Mouse (Mus musculus) kidney, embryonic 16.5 days (tissue): ENCODE measurements around the gene Rnf19b. TPM values are rescaled to one million over a fixed set of nuclear protein-coding genes. Genes with fewer than 3 reads are reported as not detected.

ENCODE experiments used
- ATAC-seq: fragments of 200-750 bp; cut with Nextera tagmentation; 2 replicates; pipeline ENCODE4 v1.8.0; 2017; ENCODE audit warnings: moderate TSS enrichment; ENCODE audit not compliant: low FRiP score, low TSS enrichment
- H3K27ac ChIP-seq: fragments of 300-500 bp; sonication (generic); 2 replicates; pipeline ENCODE4 v1.5.1; 2014; ENCODE audit warnings: low read length
- H3K27me3 ChIP-seq: fragments of 300-500 bp; sonication (generic); 2 replicates; pipeline ENCODE4 v1.6.1; 2014; ENCODE audit warnings: low read length, control low read depth, mixed read lengths; ENCODE audit not compliant: insufficient read depth
- H3K36me3 ChIP-seq: fragments of 300-500 bp; sonication (generic); 2 replicates; pipeline ENCODE4 v1.6.1; 2014; ENCODE audit warnings: low read length, control low read depth, mixed read lengths; ENCODE audit not compliant: insufficient read depth
- H3K4me1 ChIP-seq: fragments of 300-500 bp; sonication (generic); 2 replicates; pipeline ENCODE4 v1.6.1; 2014; ENCODE audit warnings: low read length, control low read depth, mixed read lengths; ENCODE audit not compliant: insufficient read depth
- H3K4me2 ChIP-seq: fragments of 300-500 bp; sonication (generic); replicated peaks from 2 replicates; pipeline ENCODE4 v1.6.1; 2014; ENCODE audit warnings: low read depth, low read length
- H3K4me3 ChIP-seq: fragments of 300-500 bp; sonication (generic); 2 replicates; pipeline ENCODE4 v1.5.1; 2014; ENCODE audit warnings: mild to moderate bottlenecking, low read length
- H3K9ac ChIP-seq: fragments of 300-500 bp; sonication (generic); replicated peaks from 2 replicates; pipeline ENCODE4 v1.6.1; 2014; ENCODE audit warnings: low read length
- H3K9me3 ChIP-seq: fragments of 300-500 bp; sonication (generic); 2 replicates; pipeline ENCODE4 v1.6.1; 2016; ENCODE audit warnings: low read length, control low read depth
- whole genome bisulfite sequencing: fragments of 180-500 bp; shearing (Covaris S2); extraction: QIAGEN DNeasy Blood & Tissue Kit; methylation state at CpG from one replicate; pipeline ENCODE4 v1.1.7; 2014; 5-methylcytosine and 5-hydroxymethylcytosine counted together
- polyA plus RNA-seq: library from polyadenylated mRNA; unstranded; fragments of >200 nt; fragmentation: Nextera tagmentation; extraction: Ambion mirVana; gene quantifications from 2 replicates; pipeline ENCODE4 v1.2.1, GENCODE M21; 2015

Rnf19b gene
- polyA plus RNA-seq, 1 experiment from 2014 or later = 6.4 TPM

DNA sequence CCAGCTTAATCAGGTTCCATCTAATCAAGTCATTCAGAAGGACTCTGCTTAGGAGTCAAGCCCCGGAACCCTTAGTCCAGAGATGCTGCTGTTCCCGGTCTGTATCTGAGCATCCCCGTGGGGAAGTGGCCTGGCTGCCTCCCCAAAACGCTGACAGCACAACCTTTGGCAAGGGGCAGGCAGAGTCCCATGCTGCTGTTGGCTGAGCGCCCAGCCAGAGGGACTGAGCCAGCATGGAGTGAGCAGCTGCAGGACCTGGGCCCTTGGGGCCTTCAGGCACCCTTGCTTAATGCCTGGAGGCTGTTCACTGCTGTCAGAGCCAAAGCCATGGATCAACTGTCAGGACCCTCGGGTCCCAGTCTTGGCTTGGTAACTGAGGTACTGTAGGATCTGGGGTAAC, 37.6 kb upstream of the Rnf19b start:
- peak; percentile 53; the same call in 1 of the 2 replicates for ATAC-seq
- WGBS = 53% methylated on average over 6 of the region's 6 CpGs
- H3K9me3 ChIP-seq = no peaks in the 10 kb centered on the region

DNA sequence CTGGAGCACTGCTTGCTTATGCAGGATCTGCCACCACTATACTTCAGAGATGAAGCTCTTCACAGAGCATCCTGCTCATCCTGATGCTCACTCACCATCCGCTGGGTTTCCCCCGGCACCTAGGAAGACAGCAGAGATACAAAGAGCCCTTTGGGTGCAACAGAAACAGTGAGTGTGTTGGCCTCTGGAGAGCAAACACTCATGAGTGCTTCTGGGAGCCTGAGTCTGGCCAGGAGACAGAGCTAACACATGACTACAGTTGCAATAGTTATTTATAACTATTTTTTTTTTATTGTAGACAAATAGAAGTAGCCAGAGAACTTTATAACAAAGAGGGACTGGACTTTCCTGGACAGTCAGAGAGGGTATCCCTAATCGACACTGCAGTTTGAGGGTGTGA, 36.6 kb upstream of the Rnf19b start:
- Histone ChIP-seq H3K4me3 (no peak overlapping the region), H3K27me3 (no peaks in the 10 kb centered on the region), H3K4me2 (no peak overlapping the region), H3K4me1 (peaks cover 6% of the 10 kb centered on the region; the same call in 1 of the 2 replicates), H3K27ac (no peak overlapping the region), H3K9me3 (no peaks in the 10 kb centered on the region), H3K9ac (no peak overlapping the region), H3K36me3 (no peaks in the 10 kb centered on the region)
- WGBS = 87% methylated on average over 3 of the region's 3 CpGs
- ATAC-seq = no peak

More for the DNA sequence above, 37.6 kb upstream of the Rnf19b start:
- Histone ChIP-seq H3K36me3 (no peaks in the 10 kb centered on the region), H3K27me3 (no peaks in the 10 kb centered on the region), H3K9ac (no peak overlapping the region), H3K27ac (no peak overlapping the region), H3K4me2 (no peak overlapping the region), H3K4me3 (no peak overlapping the region), H3K4me1 (peaks cover 16% of the 10 kb centered on the region; the same call in 1 of the 2 replicates)

GRCm38 (mm10) chr4:129021886-129022285, 36.2 kb upstream of the Rnf19b start:
- Histone ChIP-seq H3K36me3 (no peaks in the 10 kb centered on the region), H3K9me3 (no peaks in the 10 kb centered on the region), H3K27me3 (no peaks in the 10 kb centered on the region), H3K4me1 (peaks cover 6% of the 10 kb centered on the region; the same call in 1 of the 2 replicates), H3K4me3 (no peak overlapping the region), H3K27ac (no peak overlapping the region), H3K9ac (no peak overlapping the region), H3K4me2 (no peak overlapping the region)
- no peak for ATAC-seq
- WGBS = 83% methylated on average over 4 of the region's 4 CpGs

DNA sequence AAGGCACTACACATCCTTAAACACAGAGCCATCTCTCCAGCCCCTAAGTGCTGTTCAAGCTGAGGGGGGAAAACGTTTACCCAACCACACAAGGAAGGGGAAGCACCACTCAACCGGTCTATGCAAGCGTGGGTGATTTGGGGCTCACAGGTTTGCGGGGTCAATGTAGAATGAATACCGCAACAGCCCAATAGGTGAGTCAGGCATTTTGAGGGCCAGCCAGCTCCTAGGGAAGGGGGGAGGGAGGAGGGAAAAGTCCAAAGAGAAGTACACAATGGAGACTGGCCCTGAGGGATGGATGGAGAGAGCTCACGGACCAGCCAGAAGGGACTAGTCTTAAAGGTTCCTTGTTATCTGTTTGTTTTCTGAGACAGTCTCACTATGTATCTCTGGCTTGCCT, 34.2 kb upstream of the Rnf19b start:
- H3K27me3 ChIP-seq = no peaks in the 10 kb centered on the region
- WGBS = 83% methylated on average over 6 of the region's 6 CpGs
- H3K4me2 ChIP-seq = no peak overlapping the region
- no peak overlapping the region for H3K9ac ChIP-seq
- ATAC-seq = no peak
- peaks cover 6% of the 10 kb centered on the region; the same call in 1 of the 2 replicates for H3K4me1 ChIP-seq
- H3K27ac ChIP-seq = no peak overlapping the region
- no peak overlapping the region for H3K4me3 ChIP-seq
- H3K36me3 ChIP-seq = no peaks in the 10 kb centered on the region
- H3K9me3 ChIP-seq = no peaks in the 10 kb centered on the region

DNA sequence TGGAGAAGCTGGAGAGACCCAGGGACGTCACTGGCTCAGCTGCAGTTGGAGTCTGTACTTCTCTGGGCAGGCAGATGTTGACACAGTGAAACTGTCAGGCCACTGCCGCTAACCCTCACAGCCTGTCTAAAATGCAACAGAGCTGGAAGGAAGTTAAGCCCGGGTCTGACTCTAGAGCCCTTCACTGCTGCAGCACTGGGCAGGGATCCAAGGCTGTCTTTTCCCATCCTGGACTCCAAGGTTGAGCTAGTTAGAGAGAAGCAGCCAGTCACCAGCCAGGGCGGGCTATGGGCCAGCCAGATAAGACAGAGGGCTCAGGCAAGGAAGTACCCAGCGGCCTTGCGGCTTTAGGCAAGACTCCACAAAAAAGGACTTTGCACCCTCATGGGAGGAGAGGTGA, 33.3 kb upstream of the Rnf19b start:
- Histone ChIP-seq H3K27ac (0 out of 2 replicates have a peak overlapping the region, but pooled peaks have one; percentile 10), H3K9me3 (no peaks in the 10 kb centered on the region), H3K27me3 (no peaks in the 10 kb centered on the region), H3K4me3 (no peak overlapping the region), H3K9ac (no peak overlapping the region), H3K4me1 (peaks cover 6% of the 10 kb centered on the region; the same call in 1 of the 2 replicates), H3K36me3 (no peaks in the 10 kb centered on the region), H3K4me2 (no peak overlapping the region)
- WGBS = 47% methylated on average over 6 of the region's 6 CpGs
- peak; percentile 77 for ATAC-seq

GRCm38 (mm10) chr4:129025707-129026106, 32.4 kb upstream of the Rnf19b start:
- H3K9me3 ChIP-seq = no peaks in the 10 kb centered on the region
- no peaks in the 10 kb centered on the region for H3K27me3 ChIP-seq
- WGBS = 87% methylated on average over 3 of the region's 3 CpGs
- no peak overlapping the region for H3K4me2 ChIP-seq
- no peak for ATAC-seq
- no peak overlapping the region for H3K9ac ChIP-seq
- no peak overlapping the region for H3K4me3 ChIP-seq
- H3K27ac ChIP-seq = no peak overlapping the region
- no peaks in the 10 kb centered on the region for H3K36me3 ChIP-seq
- no peaks in the 10 kb centered on the region; the same call in 1 of the 2 replicates for H3K4me1 ChIP-seq

GRCm38 (mm10) chr4:129030746-129031145, 27.3 kb upstream of the Rnf19b start:
- Histone ChIP-seq H3K9me3 (no peaks in the 10 kb centered on the region), H3K9ac (no peak overlapping the region), H3K4me2 (no peak overlapping the region), H3K27me3 (no peaks in the 10 kb centered on the region), H3K4me3 (no peak overlapping the region), H3K36me3 (no peaks in the 10 kb centered on the region), H3K27ac (no peak overlapping the region), H3K4me1 (peaks cover 26% of the 10 kb centered on the region)
- WGBS = 81% methylated on average over 4 of the region's 4 CpGs
- no peak for ATAC-seq

DNA sequence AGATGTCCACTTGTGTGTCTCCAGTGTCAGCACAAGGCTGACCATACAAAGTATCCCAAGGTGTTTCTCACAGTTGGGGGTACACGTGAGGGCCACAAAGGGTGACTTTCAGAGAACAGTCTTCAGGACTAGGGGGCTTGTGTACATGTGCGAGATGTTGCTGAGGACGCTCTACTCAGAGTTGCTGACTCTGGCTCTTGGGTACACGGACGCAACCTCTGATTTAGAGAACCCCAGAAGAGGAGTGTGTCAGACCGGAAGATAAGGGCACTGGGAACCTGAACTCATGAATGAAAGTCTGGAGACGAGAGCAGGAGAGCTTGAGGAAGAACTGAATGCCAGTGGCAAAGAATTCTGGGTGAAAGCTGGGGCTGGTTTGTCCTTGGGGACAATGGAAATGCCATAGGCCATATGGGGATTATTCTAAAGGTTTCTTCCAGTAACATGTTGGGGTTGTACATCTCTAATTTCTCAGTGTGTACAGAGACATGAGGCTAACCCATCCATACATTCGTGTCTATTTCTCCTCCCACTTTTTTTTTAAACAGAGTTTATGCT, 26.6 kb upstream of the Rnf19b start:
- Histone ChIP-seq H3K4me2 (no peak overlapping the region), H3K27me3 (no peaks in the 10 kb centered on the region), H3K4me3 (no peak overlapping the region), H3K4me1 (peaks cover 26% of the 10 kb centered on the region), H3K9me3 (no peaks in the 10 kb centered on the region), H3K36me3 (no peaks in the 10 kb centered on the region), H3K9ac (no peak overlapping the region), H3K27ac (no peak overlapping the region)
- WGBS = 84% methylated on average over 8 of the region's 8 CpGs
- no peak for ATAC-seq

GRCm38 (mm10) chr4:129032133-129032962, 25.7 kb upstream of the Rnf19b start:
- Histone ChIP-seq H3K27ac (peak overlapping the region; percentile 31), H3K4me1 (peaks cover 26% of the 10 kb centered on the region), H3K4me2 (no peak overlapping the region), H3K4me3 (no peak overlapping the region), H3K27me3 (no peaks in the 10 kb centered on the region), H3K36me3 (no peaks in the 10 kb centered on the region), H3K9me3 (no peaks in the 10 kb centered on the region), H3K9ac (no peak overlapping the region)
- ATAC-seq = no peak
- WGBS = 63% methylated on average over 11 of the region's 11 CpGs
